Mouse (Mus musculus) frontal cortex, postnatal 14 days (tissue): ENCODE measurements around the gene Nceh1.

Experiments used
- DNase-seq, 2 experiments: peaks; one replicate each; pipeline ENCODE4 v3.0.0; 2022; ENCODE audit warnings: low spot score in 2 of 2

Gene Nceh1

GRCm38 (mm10) chr3:27182733-27183600, at the start of gene Nceh1:
Nceh1 (plus strand) TSS chr3:27182965.
- DNase-seq, result peak; percentile 93 to 94

- no peak for DNase-seq
Measured at GRCm38 (mm10) chr3:27140101-27140500, 42.7 kb upstream of the Nceh1 start.

GRCm38 (mm10) chr3:27143570-27143969, 39.2 kb upstream of the Nceh1 start:
- no peak for DNase-seq

GRCm38 (mm10) chr3:27145733-27146132, 37.0 kb upstream of the Nceh1 start:
- DNase-seq, result no peak

GRCm38 (mm10) chr3:27153191-27153671, 29.5 kb upstream of the Nceh1 start:
- no peak for DNase-seq

- peak; percentile 99 for DNase-seq
Measured at GRCm38 (mm10) chr3:27153701-27154209, 29.0 kb upstream of the Nceh1 start, which contains the start of gene Ect2. Ect2 (minus strand) TSS chr3:27153878.

- no peak for DNase-seq
Measured at GRCm38 (mm10) chr3:27154280-27154679, 28.5 kb upstream of the Nceh1 start.

- DNase-seq, result no peak
Measured at GRCm38 (mm10) chr3:27155051-27155855, 27.5 kb upstream of the Nceh1 start.

- DNase-seq, result no peak
Measured at GRCm38 (mm10) chr3:27155856-27156593, 26.7 kb upstream of the Nceh1 start.

- DNase-seq, result no peak
Measured at GRCm38 (mm10) chr3:27156594-27156949, 26.2 kb upstream of the Nceh1 start.

GRCm38 (mm10) chr3:27158910-27159309, 23.9 kb upstream of the Nceh1 start:
- DNase-seq, result no peak

GRCm38 (mm10) chr3:27161645-27162409, 20.9 kb upstream of the Nceh1 start:
- no peak for DNase-seq

- no peak for DNase-seq
Measured at GRCm38 (mm10) chr3:27162410-27162804, 20.4 kb upstream of the Nceh1 start.

GRCm38 (mm10) chr3:27165481-27166065, 17.2 kb upstream of the Nceh1 start:
- DNase-seq, result no peak

GRCm38 (mm10) chr3:27170257-27170656, 12.5 kb upstream of the Nceh1 start:
- no peak for DNase-seq

GRCm38 (mm10) chr3:27179711-27180110, 3.1 kb upstream of the Nceh1 start:
- no peak for DNase-seq

- peak in 1 of 2 experiments; percentile 41 for DNase-seq
Measured at GRCm38 (mm10) chr3:27183601-27184175, 923 bp downstream of the Nceh1 start.

- DNase-seq, result no peak
Measured at GRCm38 (mm10) chr3:27188386-27188785, 5.6 kb downstream of the Nceh1 start.

GRCm38 (mm10) chr3:27189320-27190261, 6.8 kb downstream of the Nceh1 start:
- DNase-seq, result peak; percentile 67 to 76
